Mouse (Mus musculus): ENCODE measurements at regions not wholly inside any gene's neighbourhood (a gene's known extent, or its start where the extent isn't known, plus 50 kb on each side); places are given as distances from the start of the nearest gene placed in this dataset.

DNA sequence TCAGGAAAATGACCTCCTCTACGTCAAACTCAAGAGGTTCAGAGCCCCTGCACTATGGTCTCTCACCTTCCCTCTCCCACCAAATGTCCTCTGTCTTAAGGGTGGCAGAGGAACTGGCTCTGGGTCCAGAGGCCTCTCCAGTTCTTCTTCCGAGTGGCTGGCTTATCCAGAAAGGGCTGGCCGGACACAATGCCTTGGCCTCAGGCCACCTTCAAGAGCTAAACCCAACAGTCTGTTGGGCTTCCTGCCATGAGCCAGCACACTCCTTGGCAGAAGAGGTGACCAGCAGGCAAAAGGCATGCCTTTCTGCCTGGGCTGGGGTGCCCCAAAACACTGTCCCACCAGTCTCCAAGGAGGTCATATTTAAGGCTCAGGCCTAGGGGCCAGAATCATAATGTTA lies 385.8 kb downstream of the H2al1j start:
- no peak for TF ChIP-seq POLR2A (IDR thresholded peaks at IDR 0.05; ENCODE audit: extremely low read depth, insufficient read depth, low read length)
- no peak for TF ChIP-seq CTCF (IDR thresholded peaks at IDR 0.05; ENCODE audit: low read depth, low read length)
